Mouse (Mus musculus) midbrain, embryonic 16.5 days (tissue): ENCODE results near the gene Plekha7. TPM values are rescaled to one million over a fixed set of nuclear protein-coding genes. Genes with fewer than 3 reads are reported as not detected.

ENCODE experiments used
- ATAC-seq: fragments of 200-750 bp; cut with Nextera tagmentation; 2 replicates; pipeline ENCODE4 v1.8.0; 2017; ENCODE audit warnings: moderate TSS enrichment
- H3K27ac ChIP-seq: fragments of 300-500 bp; sonication (generic); 2 replicates; pipeline ENCODE4 v1.5.1; 2014; ENCODE audit warnings: mild to moderate bottlenecking, low read length, mixed read lengths
- H3K27me3 ChIP-seq: fragments of 300-500 bp; sonication (generic); 2 replicates; pipeline ENCODE4 v1.6.1; 2014; ENCODE audit warnings: low read depth, low read length, mixed read lengths; ENCODE audit not compliant: control insufficient read depth, insufficient read depth
- H3K36me3 ChIP-seq: fragments of 300-500 bp; sonication (generic); 2 replicates; pipeline ENCODE4 v1.6.1; 2014; ENCODE audit warnings: mild to moderate bottlenecking, low read length, moderate library complexity, mixed read lengths; ENCODE audit not compliant: control insufficient read depth, insufficient read depth
- H3K4me1 ChIP-seq: fragments of 300-500 bp; sonication (generic); 2 replicates; pipeline ENCODE4 v1.6.1; 2014; ENCODE audit warnings: mild to moderate bottlenecking, low read length, mixed read lengths; ENCODE audit not compliant: control insufficient read depth, insufficient read depth
- H3K4me2 ChIP-seq: fragments of 300-500 bp; sonication (generic); 2 replicates; pipeline ENCODE4 v1.6.1; 2014; ENCODE audit warnings: mild to moderate bottlenecking, low read length, mixed read lengths
- H3K4me3 ChIP-seq: fragments of 300-500 bp; sonication (generic); 2 replicates; pipeline ENCODE4 v1.5.1; 2014; ENCODE audit warnings: low read depth, mild to moderate bottlenecking, low read length, moderate library complexity, mixed read lengths
- H3K9ac ChIP-seq: fragments of 300-500 bp; sonication (generic); 2 replicates; pipeline ENCODE4 v1.6.1; 2014; ENCODE audit warnings: low read depth, low read length, mixed read lengths
- H3K9me3 ChIP-seq: fragments of 300-500 bp; sonication (generic); replicated peaks from 2 replicates; pipeline ENCODE4 v1.6.1; 2014; ENCODE audit warnings: mild to moderate bottlenecking, low read length, mixed read lengths; ENCODE audit not compliant: control insufficient read depth, poor library complexity, severe bottlenecking
- WGBS: fragments of 180-500 bp; shearing (Covaris S2); extraction: QIAGEN DNeasy Blood & Tissue Kit; methylation state at CpG from one replicate; pipeline ENCODE4 v1.1.7; 2014; 5-methylcytosine and 5-hydroxymethylcytosine counted together
- polyA plus RNA-seq: library from polyadenylated mRNA; unstranded; fragments of >200 nt; fragmentation: Nextera tagmentation; extraction: Ambion mirVana; gene quantifications from 2 replicates; pipeline ENCODE4 v1.2.1, GENCODE M21; 2015

Plekha7 gene
- polyA plus RNA-seq, 1 experiment from 2014 or later: 12.8 TPM

DNA sequence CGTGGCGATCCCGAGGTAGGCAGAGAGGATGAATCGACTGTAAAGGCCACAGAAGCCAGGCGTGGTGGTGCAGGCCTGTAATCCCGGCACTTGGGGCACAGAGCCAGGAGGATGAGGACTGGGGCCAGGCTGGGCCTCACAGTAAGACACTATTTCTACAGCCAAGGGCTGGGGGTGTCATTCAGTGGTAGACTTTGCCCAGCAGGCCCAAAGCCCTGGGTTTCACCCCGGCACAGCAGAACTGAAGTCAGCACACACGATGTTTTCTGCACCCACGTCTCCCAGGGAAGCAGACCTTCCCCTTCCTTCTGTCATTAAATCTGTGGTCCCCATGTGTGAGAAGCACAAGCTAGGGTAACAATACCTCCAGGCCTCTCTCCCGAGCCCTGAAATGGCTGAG lies 9.8 kb downstream of the Plekha7 start:
- Histone ChIP-seq H3K9ac (no peak overlapping the region; the same call in 1 of the 2 replicates), H3K36me3 (no peaks in the 10 kb centered on the region), H3K4me3 (no peak overlapping the region), H3K9me3 (no peaks in the 10 kb centered on the region), H3K27ac (no peak overlapping the region), H3K4me1 (no peaks in the 10 kb centered on the region), H3K4me2 (no peak overlapping the region), H3K27me3 (no peaks in the 10 kb centered on the region)
- WGBS: 65% methylated on average over 10 of the region's 10 CpGs
- no peak for ATAC-seq

DNA sequence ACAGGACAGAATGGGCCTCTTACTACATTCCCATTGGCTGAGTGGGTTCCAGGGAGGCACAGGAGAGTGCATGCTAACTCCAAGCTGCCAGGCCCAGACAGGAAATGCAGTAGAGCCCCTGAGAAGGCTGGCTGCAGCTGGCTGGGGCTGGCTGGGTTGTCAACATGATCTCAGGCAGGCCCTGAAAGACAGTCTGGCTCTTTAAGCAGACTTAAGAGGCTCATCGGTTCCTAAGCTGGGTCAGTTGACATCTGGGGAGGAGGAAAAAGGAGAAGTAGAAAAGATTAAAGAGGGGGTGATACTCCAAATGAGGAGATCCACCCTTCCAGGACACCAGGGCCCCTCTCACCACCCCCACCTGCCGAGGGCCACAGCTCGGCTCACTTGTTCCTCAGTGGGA lies 13.2 kb downstream of the Plekha7 start:
- Histone ChIP-seq H3K36me3 (no peaks in the 10 kb centered on the region), H3K27me3 (no peaks in the 10 kb centered on the region), H3K9ac (no peak overlapping the region), H3K27ac (no peak overlapping the region), H3K4me3 (no peak overlapping the region), H3K4me2 (no peak overlapping the region), H3K4me1 (no peaks in the 10 kb centered on the region), H3K9me3 (no peaks in the 10 kb centered on the region)
- WGBS: 53% methylated on average over 3 of the region's 3 CpGs
- no peak for ATAC-seq

GRCm38 (mm10) chr7:116292377-116292776 lies 15.8 kb downstream of the Plekha7 start:
- Histone ChIP-seq H3K4me1 (no peaks in the 10 kb centered on the region), H3K27me3 (no peaks in the 10 kb centered on the region), H3K9me3 (no peaks in the 10 kb centered on the region), H3K4me2 (no peak overlapping the region), H3K27ac (no peak overlapping the region), H3K9ac (no peak overlapping the region), H3K36me3 (no peaks in the 10 kb centered on the region), H3K4me3 (no peak overlapping the region)
- no peak for ATAC-seq
- 54% methylated on average over 5 of the region's 5 CpGs for WGBS

- H3K27me3 ChIP-seq: no peaks in the 10 kb centered on the region
- WGBS: 85% methylated on average over 1 of the region's 1 CpGs
- no peak overlapping the region for H3K9ac ChIP-seq
- H3K9me3 ChIP-seq: no peaks in the 10 kb centered on the region
- no peak overlapping the region for H3K4me2 ChIP-seq
- ATAC-seq: no peak
- H3K36me3 ChIP-seq: no peaks in the 10 kb centered on the region
- H3K4me1 ChIP-seq: no peaks in the 10 kb centered on the region
- H3K4me3 ChIP-seq: no peak overlapping the region
- no peak overlapping the region for H3K27ac ChIP-seq
Observed at GRCm38 (mm10) chr7:116290559-116290958, 17.6 kb downstream of the Plekha7 start.

GRCm38 (mm10) chr7:116288996-116289395 lies 19.2 kb downstream of the Plekha7 start:
- no peak for ATAC-seq
- WGBS: 87% methylated on average over 3 of the region's 3 CpGs
- Histone ChIP-seq H3K4me1 (no peaks in the 10 kb centered on the region), H3K27me3 (no peaks in the 10 kb centered on the region), H3K9me3 (no peaks in the 10 kb centered on the region), H3K4me2 (no peak overlapping the region), H3K36me3 (no peaks in the 10 kb centered on the region), H3K9ac (no peak overlapping the region), H3K27ac (no peak overlapping the region), H3K4me3 (no peak overlapping the region)

DNA sequence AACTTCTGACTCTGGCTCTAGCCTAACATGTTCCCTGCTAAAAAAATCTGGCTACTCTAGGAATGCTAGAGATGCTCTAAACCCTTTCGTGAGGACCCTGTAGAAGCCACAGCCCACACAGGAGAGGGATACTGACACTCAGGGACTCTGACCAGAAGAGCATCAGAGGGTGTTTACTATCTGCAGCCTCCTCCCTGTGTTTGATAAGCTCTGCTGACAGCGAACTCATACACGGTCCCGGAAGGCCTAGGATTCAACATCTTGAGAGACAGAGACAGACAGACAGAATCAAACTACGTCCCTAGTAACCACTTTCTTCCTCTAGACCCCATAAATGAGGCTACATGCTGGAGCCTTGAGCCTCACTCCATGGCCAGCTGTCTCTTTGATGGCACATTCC lies 20.2 kb downstream of the Plekha7 start:
- ATAC-seq: no peak
- no peak overlapping the region for H3K4me3 ChIP-seq
- no peaks in the 10 kb centered on the region for H3K9me3 ChIP-seq
- no peaks in the 10 kb centered on the region for H3K27me3 ChIP-seq
- WGBS: 88% methylated on average over 5 of the region's 5 CpGs
- H3K4me1 ChIP-seq: no peaks in the 10 kb centered on the region
- H3K4me2 ChIP-seq: no peak overlapping the region
- no peaks in the 10 kb centered on the region for H3K36me3 ChIP-seq
- no peak overlapping the region for H3K27ac ChIP-seq
- no peak overlapping the region for H3K9ac ChIP-seq

GRCm38 (mm10) chr7:116286611-116287355 lies 21.4 kb downstream of the Plekha7 start:
- Histone ChIP-seq H3K9ac (no peak overlapping the region), H3K4me2 (no peak overlapping the region), H3K9me3 (no peaks in the 10 kb centered on the region), H3K27ac (no peak overlapping the region), H3K4me1 (no peaks in the 10 kb centered on the region), H3K36me3 (no peaks in the 10 kb centered on the region), H3K27me3 (no peaks in the 10 kb centered on the region), H3K4me3 (no peak overlapping the region)
- WGBS: 67% methylated on average over 11 of the region's 11 CpGs
- ATAC-seq: no peak

DNA sequence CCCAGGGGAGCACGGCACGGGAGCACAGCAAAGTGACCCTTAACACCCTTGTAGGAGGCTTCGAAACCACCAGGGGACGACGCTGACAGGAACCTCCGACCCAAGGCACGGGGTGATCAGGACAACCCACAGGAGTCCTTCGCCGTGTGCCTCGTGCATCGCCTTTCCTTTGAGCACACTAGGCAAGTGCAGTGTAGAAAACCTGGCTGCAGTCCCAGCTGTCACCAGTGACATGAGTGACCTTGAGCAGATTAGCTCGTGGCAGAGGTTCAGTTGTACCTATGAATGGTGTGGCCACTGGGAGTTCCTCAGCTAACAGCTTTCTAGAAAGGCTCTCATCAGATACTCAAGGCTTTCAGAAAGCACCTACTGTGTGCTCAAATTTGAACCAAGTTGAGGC lies 22.0 kb downstream of the Plekha7 start:
- ATAC-seq: no peak
- no peak overlapping the region for H3K4me3 ChIP-seq

DNA sequence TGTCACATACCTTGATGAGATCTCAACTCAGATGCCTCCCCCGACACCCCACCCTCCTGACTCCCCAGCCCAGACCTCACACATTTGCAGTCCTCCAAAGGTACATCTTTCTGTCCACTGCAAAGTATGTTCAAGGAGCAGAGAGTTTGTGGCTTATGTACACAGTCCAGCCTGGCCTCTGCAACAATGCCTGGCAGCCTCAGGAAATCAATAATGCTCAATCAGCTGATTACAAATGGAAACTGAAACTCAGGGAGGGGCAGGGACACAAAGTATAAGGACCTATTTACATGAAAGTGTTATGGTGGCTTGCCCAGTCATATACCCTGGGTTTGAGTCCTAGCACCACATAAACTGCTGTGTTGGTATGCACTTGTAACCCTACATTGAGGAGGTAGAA lies 23.0 kb downstream of the Plekha7 start:
- peaks cover under 1% of the 10 kb centered on the region; the same call in 1 of the 2 replicates for H3K4me1 ChIP-seq
- no peaks in the 10 kb centered on the region for H3K9me3 ChIP-seq
- no peaks in the 10 kb centered on the region for H3K27me3 ChIP-seq
- H3K4me3 ChIP-seq: no peak overlapping the region
- no peak overlapping the region for H3K27ac ChIP-seq
- no peak overlapping the region for H3K4me2 ChIP-seq
- no peak overlapping the region for H3K9ac ChIP-seq
- H3K36me3 ChIP-seq: no peaks in the 10 kb centered on the region
- ATAC-seq: no peak
- 100% methylated on average over 1 of the region's 1 CpGs for WGBS

More for the DNA sequence above, 22.0 kb downstream of the Plekha7 start:
- H3K4me2 ChIP-seq: no peak overlapping the region
- no peak overlapping the region for H3K9ac ChIP-seq
- no peak overlapping the region for H3K27ac ChIP-seq
- no peaks in the 10 kb centered on the region for H3K36me3 ChIP-seq
- no peaks in the 10 kb centered on the region for H3K9me3 ChIP-seq
- 66% methylated on average over 12 of the region's 12 CpGs for WGBS
- H3K4me1 ChIP-seq: no peaks in the 10 kb centered on the region
- no peaks in the 10 kb centered on the region for H3K27me3 ChIP-seq
